Mouse (Mus musculus) retina, postnatal 1 day (tissue): Measurements from ENCODE around the gene Gm21903.
A peak's percentile ranks its signal among the peaks of the same experiment; 100 is the strongest.
"Not testable (repeated sequence)": the region's sequence is repeated elsewhere in the genome, so short reads cannot be mapped to it uniquely, and the experiment has no call there.

Experiments used
- DNase-seq: peaks from one replicate; pipeline ENCODE4 v3.0.0-alpha.2; 2012

The Gm21903 gene

GRCm38 (mm10) chr17:39043241-39043640 lies at the start of gene Gm21903:
TSS of gene Gm21903 (minus strand) at chr17:39043341.
- DNase-seq = no peak

GRCm38 (mm10) chr17:39076937-39077336 lies 33.8 kb upstream of the Gm21903 start, which contains the start of gene Esp23:
TSS of gene Esp23 (minus strand) at chr17:39077037.
- no peak for DNase-seq

GRCm38 (mm10) chr17:39063641-39064040 lies 20.5 kb upstream of the Gm21903 start:
- DNase-seq = no peak

GRCm38 (mm10) chr17:39036395-39036794 lies 6.7 kb downstream of the Gm21903 start, which contains the start of gene Esp24:
TSS of gene Esp24 (plus strand) at chr17:39036695.
- not testable (repeated sequence) for DNase-seq

DNA sequence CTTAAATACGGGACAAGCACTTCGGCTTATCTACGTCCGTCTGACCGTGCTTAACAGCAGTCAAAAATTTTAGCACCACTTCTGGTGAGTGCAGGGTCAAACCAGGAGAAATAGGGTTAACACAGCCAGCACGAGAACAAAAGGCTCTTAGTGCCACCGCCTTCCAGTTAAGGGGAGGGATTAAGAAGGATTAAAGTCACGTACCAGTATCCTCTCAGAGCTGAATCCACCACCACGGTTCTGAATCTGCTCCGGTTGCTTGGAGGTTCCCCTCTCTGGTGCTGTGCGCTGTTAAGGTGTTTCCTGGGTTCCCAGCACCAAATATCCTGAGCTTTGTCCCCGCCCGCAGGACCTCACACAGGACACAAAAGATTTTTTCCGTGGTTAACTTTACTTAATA lies 26.0 kb downstream of the Gm21903 start:
- DNase-seq = peak; percentile 11

DNA sequence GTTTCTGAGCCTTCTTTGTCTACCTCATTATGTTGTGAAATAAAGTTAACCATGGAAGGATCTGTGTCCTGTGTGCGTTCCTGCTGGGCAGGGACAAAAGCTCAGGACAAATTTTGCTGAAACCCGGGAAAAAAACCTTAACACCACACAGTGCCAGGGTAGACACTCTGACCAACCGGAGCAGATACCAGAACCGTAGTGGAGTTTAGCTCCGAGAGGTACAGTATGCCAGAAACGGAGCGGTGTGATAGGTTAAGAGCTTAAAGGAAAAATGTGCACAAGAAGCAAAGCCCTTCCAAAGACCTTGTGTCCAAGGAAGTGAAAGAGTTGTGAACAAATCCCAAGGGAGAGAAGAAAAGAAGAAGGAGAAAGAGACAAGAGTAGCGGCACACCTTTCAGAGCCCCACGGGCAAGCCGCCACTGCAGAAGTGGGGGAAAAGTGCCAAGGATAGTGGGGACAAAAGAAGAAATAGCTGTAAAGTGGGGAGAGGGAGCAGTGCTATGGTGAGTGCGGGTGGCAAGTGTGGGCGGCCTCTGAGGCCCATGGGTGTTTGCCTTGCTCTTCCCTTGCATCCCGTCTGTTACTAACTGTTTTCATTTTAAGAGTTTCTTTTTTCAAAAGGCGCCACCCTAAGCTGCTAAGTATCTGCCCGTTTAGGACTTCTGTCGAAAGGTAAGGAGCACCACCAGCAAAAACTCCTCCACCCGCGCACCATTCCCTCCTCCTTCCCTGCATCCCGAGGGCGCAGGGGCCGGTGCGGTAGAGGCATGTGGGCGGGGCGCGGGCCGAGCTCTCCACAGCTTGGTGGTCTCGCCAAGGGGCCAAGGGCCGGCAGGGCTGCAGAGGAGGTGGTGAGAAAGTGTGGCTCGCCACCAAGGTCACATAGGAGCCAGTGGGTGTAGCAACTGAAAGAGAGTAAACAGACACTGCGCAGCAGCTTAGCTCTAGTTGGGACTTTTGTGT lies 32.2 kb downstream of the Gm21903 start:
- DNase-seq = peak; percentile 0

DNA sequence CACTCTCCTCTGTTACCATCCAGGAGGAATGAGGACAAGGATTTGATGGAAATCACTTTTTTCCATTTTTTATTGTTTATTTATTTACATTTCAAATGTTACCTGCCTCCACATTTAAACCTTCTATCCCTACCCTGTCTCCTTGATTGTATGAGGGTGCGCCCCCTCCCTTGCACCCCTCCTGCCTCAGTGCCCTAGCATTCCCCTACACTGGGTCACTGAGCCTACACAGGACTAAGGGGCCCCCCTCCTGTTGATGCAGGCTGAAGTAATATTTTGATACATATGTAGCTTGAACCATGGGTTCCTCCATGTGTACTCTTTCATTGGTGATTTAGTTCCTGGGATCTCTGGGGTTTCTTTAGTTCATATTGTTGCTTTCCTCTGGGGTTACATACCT lies 33.3 kb downstream of the Gm21903 start:
- DNase-seq = no peak
